Mouse (Mus musculus): ENCODE results near the gene Gm13539.

Gm13539 gene

GRCm38 (mm10) chr2:25828344-25828947 lies 46.4 kb downstream of the Gm13539 start:
- no peak for ATAC-seq (ENCODE audit: low TSS enrichment)

DNA sequence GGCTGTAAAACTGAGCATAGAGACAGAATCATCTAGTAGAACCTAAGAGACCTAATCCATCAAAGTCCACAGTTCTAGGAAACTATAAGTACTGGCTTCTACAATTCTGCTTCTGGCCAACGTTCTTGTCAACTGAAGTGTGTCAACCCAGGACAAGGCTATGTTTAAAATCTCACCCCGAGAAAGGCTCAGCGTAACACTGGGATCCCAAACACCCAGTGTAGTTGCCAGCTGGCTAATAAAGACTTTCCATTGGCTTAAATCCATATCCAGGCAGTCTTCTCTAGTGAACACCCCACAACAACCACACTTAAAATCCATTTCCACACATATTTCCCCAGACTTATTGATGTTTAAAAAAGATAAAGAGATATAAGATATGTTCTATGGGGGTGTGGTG lies 48.7 kb downstream of the Gm13539 start:
- no peak for ATAC-seq (ENCODE audit: low TSS enrichment)

GRCm38 (mm10) chr2:25836291-25836690 lies 54.2 kb downstream of the Gm13539 start:
- ATAC-seq (ENCODE audit: low TSS enrichment) = peak; percentile 73; the same call in 1 of the 2 replicates
